Mouse (Mus musculus) olfactory bulb, adult 2 months (tissue): ENCODE results near the gene Fbxl5.

ENCODE experiments used
- CTCF ChIP-seq: fragments of 200-500 bp; IDR thresholded peaks from 2 replicates; pipeline ENCODE4 v1.5.1; 2012; ENCODE audit warnings: low read depth, mild to moderate bottlenecking, low read length, moderate library complexity; ENCODE audit not compliant: insufficient read depth
- POLR2A ChIP-seq: fragments of 200-500 bp; IDR thresholded peaks from 2 replicates; pipeline ENCODE4 v1.6.1; 2012; ENCODE audit warnings: mild to moderate bottlenecking, low read depth, low read length, moderate library complexity; ENCODE audit not compliant: insufficient read depth

DNA sequence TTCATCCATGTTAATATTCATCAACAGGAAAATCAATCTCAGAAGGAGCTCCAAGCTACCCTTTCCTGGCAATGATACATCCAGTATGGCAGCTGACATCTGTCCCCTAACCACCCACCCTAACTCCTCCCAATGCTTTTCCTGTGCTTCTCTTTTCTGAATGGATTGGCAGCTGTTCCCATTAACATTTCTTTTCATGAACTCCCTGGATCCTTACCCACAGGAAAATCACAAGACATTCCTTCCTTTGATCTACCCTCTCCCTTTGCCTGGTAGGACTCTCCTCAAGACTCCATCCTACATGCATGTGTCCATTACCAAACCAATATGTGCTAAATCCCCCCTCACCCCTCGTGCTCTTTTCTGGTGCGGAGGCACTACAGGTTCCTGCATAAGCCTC lies 6.9 kb downstream of the Fbxl5 start:
- no peak for TF ChIP-seq POLR2A
- no peak for TF ChIP-seq CTCF
